Comparison of ENCODE assay signal across 8 mouse cellular contexts in genomic region chr3:29730062-29730760, GRCm38 (mm10).
DNase-seq lines count a peak whose midpoint lies in the region; ATAC-seq and TF ChIP-seq lines count a peak whose summit lies in the region.

No protein-coding gene starts in this region.

- no peaks in the 10 kb centered on the region for H3K79me2 ChIP-seq in heart, adult 2 months (replicated peaks; ENCODE audit: control insufficient read depth, insufficient read depth, low read length)
- no peaks in the 10 kb centered on the region for H3K79me2 ChIP-seq in C2C12 (ENCODE audit: control insufficient read depth, insufficient read depth)

- intact Hi-C loops in heart, adult 2 months (cut with DNase I) = no loop called here
- intact Hi-C loops in left cerebral cortex, postnatal 36 days (cut with DNase I) = loop anchor here (5.0 kb wide), 1 partner anchor 832 kb away; no protein-coding TSS in a partner anchor

- peak; percentile 45; the same call in 1 of the 2 replicates for ATAC-seq in neural tube, embryonic 14.5 days (ENCODE audit: low read depth)

- H3K9ac ChIP-seq in heart, adult 2 months (ENCODE audit: low read depth, low read length) = no peak overlapping the region
- H3K9ac ChIP-seq in neural tube, embryonic 14.5 days (replicated peaks; ENCODE audit: low read depth, low read length) = no peak overlapping the region

- H3K27me3 ChIP-seq in heart, adult 2 months (ENCODE audit: control insufficient read depth, insufficient read depth, low read length) = no peaks in the 10 kb centered on the region
- H3K27me3 ChIP-seq in C2C12 (ENCODE audit: control insufficient read depth, insufficient read depth, insufficient read length) = peaks cover 7% of the 10 kb centered on the region
- H3K27me3 ChIP-seq in neural tube, embryonic 14.5 days (ENCODE audit: control insufficient read depth, insufficient read depth, low read length) = no peaks in the 10 kb centered on the region

- H3K79me3 ChIP-seq in C2C12 (ENCODE audit: low read depth) = no peaks in the 10 kb centered on the region

- no peak overlapping the region for H3ac ChIP-seq in C2C12 (ENCODE audit: control insufficient read depth, insufficient read length, low read depth)

- peak; percentile 71 for TF ChIP-seq CTCF in heart, adult 2 months (IDR thresholded peaks at IDR 0.05)
- peak; percentile 21 for TF ChIP-seq CTCF in C2C12 (IDR thresholded peaks at IDR 0.05; ENCODE audit: control insufficient read depth, insufficient read depth, insufficient read length)
- TF ChIP-seq CTCF in brain, embryonic 14.5 days (IDR thresholded peaks at IDR 0.05; ENCODE audit: borderline replicate concordance, extremely low read depth, insufficient read depth, insufficient read length) = peak; percentile 80

- TF ChIP-seq POLR2A in heart, adult 2 months (IDR thresholded peaks at IDR 0.05; ENCODE audit: insufficient read depth, low read depth, low read length) = no peak
- TF ChIP-seq POLR2A in brain, embryonic 14.5 days (IDR thresholded peaks at IDR 0.05; ENCODE audit: borderline replicate concordance, extremely low read depth, insufficient read depth, insufficient read length, poor library complexity, severe bottlenecking) = no peak

- 9% methylated on average over 4 of the region's 4 CpGs for WGBS in heart, adult 2 months
- 29% methylated on average over 4 of the region's 4 CpGs for WGBS in neural tube, embryonic 14.5 days

- TF ChIP-seq EP300 in heart, adult 2 months (IDR thresholded peaks at IDR 0.05; ENCODE audit: insufficient read depth, low read depth, low read length) = no peak

- peak in 1 of 2 experiments; percentile 21 for DNase-seq in heart, adult 2 months
- DNase-seq in heart, adult 8-10 months (ENCODE audit: low spot score) = no peak
- DNase-seq in brain, embryonic 14.5 days (ENCODE audit: low read depth) = peak; percentile 72
- peak; percentile 35 to 65 for DNase-seq in frontal cortex, adult 2 months (ENCODE audit: extremely low spot score in 1 of 2, low spot score in 1 of 2)
- DNase-seq in left cerebral cortex, postnatal 36 days (ENCODE audit: low spot score in 2 of 2) = peak; percentile 11 to 15
- DNase-seq in thymus, postnatal 14 days = no peak

- H3K4me1 ChIP-seq in heart, adult 2 months (ENCODE audit: control insufficient read depth, insufficient read depth, low read length) = no peaks in the 10 kb centered on the region
- H3K4me1 ChIP-seq in neural tube, embryonic 14.5 days (ENCODE audit: control insufficient read depth, insufficient read depth, low read length) = no peaks in the 10 kb centered on the region

- H3K4me2 ChIP-seq in neural tube, embryonic 14.5 days (ENCODE audit: low read depth, low read length) = no peak overlapping the region

- no peak overlapping the region for H3K27ac ChIP-seq in heart, adult 2 months
- no peak overlapping the region for H3K27ac ChIP-seq in neural tube, embryonic 14.5 days (ENCODE audit: low read depth, low read length)

- H3K4me3 ChIP-seq in heart, adult 2 months = no peak overlapping the region
- no peak overlapping the region for H3K4me3 ChIP-seq in C2C12 (ENCODE audit: insufficient read depth, poor library complexity, severe bottlenecking)
- no peak overlapping the region for H3K4me3 ChIP-seq in neural tube, embryonic 14.5 days (ENCODE audit: low read depth, low read length)

- no peaks in the 10 kb centered on the region for H3K36me3 ChIP-seq in heart, adult 2 months (ENCODE audit: control insufficient read depth, insufficient read depth, low read length)
- no peaks in the 10 kb centered on the region for H3K36me3 ChIP-seq in C2C12 (ENCODE audit: control insufficient read depth, insufficient read depth)
- H3K36me3 ChIP-seq in neural tube, embryonic 14.5 days (ENCODE audit: control insufficient read depth, insufficient read depth, low read length) = no peaks in the 10 kb centered on the region

- no peaks in the 10 kb centered on the region for H3K9me3 ChIP-seq in neural tube, embryonic 14.5 days (ENCODE audit: control insufficient read depth, low read length)

TF ChIP-seq in C2C12, 6 proteins besides CTCF, POLR2A, EP300 and RAD21:
- no peak for TF ChIP-seq MAX (IDR thresholded peaks at IDR 0.05)
- no peak for TF ChIP-seq USF1 (IDR thresholded peaks at IDR 0.05; ENCODE audit: low read depth)
- no peak for TF ChIP-seq FOSL1 (IDR thresholded peaks at IDR 0.05; ENCODE audit: insufficient read depth, low read length, poor library complexity, severe bottlenecking)
- TF ChIP-seq MYOG (IDR thresholded peaks at IDR 0.05; ENCODE audit: control insufficient read depth, extremely low read depth, insufficient read length) = no peak
- no peak for TF ChIP-seq CEBPB (IDR thresholded peaks at IDR 0.05; ENCODE audit: low read depth)
- no peak for TF ChIP-seq MYOD1 (IDR thresholded peaks at IDR 0.05; ENCODE audit: control insufficient read depth, insufficient read length, low read depth)

Comparison
In these comparisons a context has a peak if more than half of its experiments do, and no peak if none do; other contexts are left out.
1. DNase-seq: peak in brain, embryonic 14.5 days (single experiment), frontal cortex, adult 2 months (2 of 2) and left cerebral cortex, postnatal 36 days (2 of 2); none in heart, adult 8-10 months (single experiment) and thymus, postnatal 14 days (single experiment).
2. CTCF ChIP-seq: peak in every context shown above with its lines; median percentile 80 in brain, embryonic 14.5 days; 71 in heart, adult 2 months; 21 in C2C12.